Mouse (Mus musculus) right cerebral cortex, postnatal 4 days (tissue): Measurements from ENCODE around the gene Gm10837.

Experiments used
- DNase-seq: peaks from one replicate; pipeline ENCODE4 v3.0.0-alpha.2; 2022

Gene Gm10837

DNA sequence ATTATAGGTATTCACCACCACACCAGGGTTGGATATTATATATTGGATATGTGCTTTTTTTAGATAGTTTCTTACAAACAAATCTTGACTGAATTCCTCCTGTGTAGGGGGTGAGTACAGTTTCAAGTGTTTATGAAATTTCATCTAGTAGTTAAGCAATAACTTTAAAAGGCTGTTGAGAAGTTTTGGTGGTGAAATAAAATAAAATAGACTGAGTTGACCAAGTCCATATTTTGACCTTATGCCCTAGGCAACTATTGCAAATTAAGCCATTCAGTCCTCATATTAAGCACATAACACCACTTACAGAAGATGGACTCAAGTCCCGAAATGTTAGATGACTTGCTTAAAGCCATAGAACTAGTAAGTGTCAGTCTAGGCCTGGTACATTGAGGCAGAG is 45.6 kb downstream of the Gm10837 start:
- DNase-seq = no peak
